Mouse (Mus musculus): Measurements from ENCODE around the gene Hmgb4. TPM values are rescaled to one million over a fixed set of nuclear protein-coding genes. Genes with fewer than 3 reads are reported as not detected.

Hmgb4 gene
- not detected in 2 replicates for polyA plus RNA-seq (2015; fragmentation: Nextera tagmentation; extraction: Ambion mirVana)

GRCm38 (mm10) chr4:128260907-128261560, at the start of gene Hmgb4:
TSS of gene Hmgb4 (minus strand) at chr4:128260957.
- 59% methylated on average over 8 of the region's 8 CpGs for WGBS
- Histone ChIP-seq H3K4me1 (no peaks in the 10 kb centered on the region), H3K4me2 (replicated peaks) (no peak within 1 kb of the TSS), H3K9me3 (replicated peaks) (no peaks in the 10 kb centered on the region), H3K9ac (no peak within 1 kb of the TSS), H3K27me3 (no peaks in the 10 kb centered on the region), H3K4me3 (replicated peaks) (no peak within 1 kb of the TSS), H3K27ac (replicated peaks) (no peak within 1 kb of the TSS), H3K36me3 (no peaks in the 10 kb centered on the region)
- ATAC-seq (ENCODE audit: insufficient number of reproducible peaks, low FRiP score, low TSS enrichment, low read depth), result no peak

- Histone ChIP-seq H3K9me3 (replicated peaks) (no peaks in the 10 kb centered on the region), H3K27me3 (no peaks in the 10 kb centered on the region), H3K27ac (replicated peaks) (no peak overlapping the region), H3K4me1 (no peaks in the 10 kb centered on the region), H3K4me2 (replicated peaks) (no peak overlapping the region), H3K9ac (no peak overlapping the region), H3K4me3 (replicated peaks) (no peak overlapping the region), H3K36me3 (no peaks in the 10 kb centered on the region)
- WGBS, result 91% methylated on average over 8 of the region's 8 CpGs
- no peak for ATAC-seq (ENCODE audit: insufficient number of reproducible peaks, low FRiP score, low TSS enrichment, low read depth)
Observed at GRCm38 (mm10) chr4:128306011-128306410, 45.3 kb upstream of the Hmgb4 start.

- H3K4me1 ChIP-seq, result no peaks in the 10 kb centered on the region
- H3K27ac ChIP-seq (replicated peaks), result no peak overlapping the region
- H3K36me3 ChIP-seq, result no peaks in the 10 kb centered on the region
- H3K9ac ChIP-seq, result no peak overlapping the region
- H3K27me3 ChIP-seq, result no peaks in the 10 kb centered on the region
- H3K9me3 ChIP-seq (replicated peaks), result no peaks in the 10 kb centered on the region
- ATAC-seq (ENCODE audit: insufficient number of reproducible peaks, low FRiP score, low TSS enrichment, low read depth), result no peak
- WGBS, result 79% methylated on average over 8 of the region's 8 CpGs
- no peak overlapping the region for H3K4me3 ChIP-seq (replicated peaks)
- H3K4me2 ChIP-seq (replicated peaks), result no peak overlapping the region
Observed at GRCm38 (mm10) chr4:128304049-128304448, 43.3 kb upstream of the Hmgb4 start.

GRCm38 (mm10) chr4:128288095-128288494, 27.3 kb upstream of the Hmgb4 start:
- Histone ChIP-seq H3K9me3 (replicated peaks) (no peaks in the 10 kb centered on the region), H3K4me3 (replicated peaks) (no peak overlapping the region), H3K27me3 (no peaks in the 10 kb centered on the region), H3K9ac (no peak overlapping the region), H3K36me3 (no peaks in the 10 kb centered on the region), H3K4me2 (replicated peaks) (no peak overlapping the region), H3K27ac (replicated peaks) (no peak overlapping the region), H3K4me1 (no peaks in the 10 kb centered on the region)
- WGBS, result 74% methylated on average over 7 of the region's 7 CpGs
- no peak for ATAC-seq (ENCODE audit: insufficient number of reproducible peaks, low FRiP score, low TSS enrichment, low read depth)

GRCm38 (mm10) chr4:128285009-128285408, 24.3 kb upstream of the Hmgb4 start:
- Histone ChIP-seq H3K4me2 (replicated peaks) (no peak overlapping the region), H3K4me1 (no peaks in the 10 kb centered on the region), H3K9ac (no peak overlapping the region), H3K4me3 (replicated peaks) (no peak overlapping the region), H3K27ac (replicated peaks) (no peak overlapping the region), H3K27me3 (no peaks in the 10 kb centered on the region), H3K36me3 (no peaks in the 10 kb centered on the region), H3K9me3 (replicated peaks) (no peaks in the 10 kb centered on the region)
- WGBS, result 79% methylated on average over 1 of the region's 1 CpGs
- no peak for ATAC-seq (ENCODE audit: insufficient number of reproducible peaks, low FRiP score, low TSS enrichment, low read depth)

GRCm38 (mm10) chr4:128275586-128275985, 14.8 kb upstream of the Hmgb4 start:
- no peaks in the 10 kb centered on the region for H3K36me3 ChIP-seq
- no peak for ATAC-seq (ENCODE audit: insufficient number of reproducible peaks, low FRiP score, low TSS enrichment, low read depth)
- WGBS, result 73% methylated on average over 6 of the region's 6 CpGs

GRCm38 (mm10) chr4:128275116-128275515, 14.4 kb upstream of the Hmgb4 start:
- no peaks in the 10 kb centered on the region for H3K36me3 ChIP-seq
- H3K27me3 ChIP-seq, result no peaks in the 10 kb centered on the region
- H3K9ac ChIP-seq, result no peak overlapping the region
- H3K4me3 ChIP-seq (replicated peaks), result no peak overlapping the region
- H3K27ac ChIP-seq (replicated peaks), result no peak overlapping the region
- H3K9me3 ChIP-seq (replicated peaks), result no peaks in the 10 kb centered on the region
- WGBS, result 76% methylated on average over 5 of the region's 5 CpGs
- ATAC-seq (ENCODE audit: insufficient number of reproducible peaks, low FRiP score, low TSS enrichment, low read depth), result no peak
- H3K4me1 ChIP-seq, result 0 out of 2 replicates have a peak, but pooled peaks cover 8% of the 10 kb centered on the region
- H3K4me2 ChIP-seq (replicated peaks), result no peak overlapping the region

More at GRCm38 (mm10) chr4:128275586-128275985, 14.8 kb upstream of the Hmgb4 start:
- Histone ChIP-seq H3K9ac (no peak overlapping the region), H3K4me1 (0 out of 2 replicates have a peak, but pooled peaks cover 3% of the 10 kb centered on the region), H3K4me2 (replicated peaks) (no peak overlapping the region), H3K4me3 (replicated peaks) (no peak overlapping the region), H3K9me3 (replicated peaks) (no peaks in the 10 kb centered on the region), H3K27ac (replicated peaks) (no peak overlapping the region), H3K27me3 (no peaks in the 10 kb centered on the region)

GRCm38 (mm10) chr4:128273146-128273545, 12.4 kb upstream of the Hmgb4 start:
- no peaks in the 10 kb centered on the region for H3K36me3 ChIP-seq
- no peak for ATAC-seq (ENCODE audit: insufficient number of reproducible peaks, low FRiP score, low TSS enrichment, low read depth)
- H3K9ac ChIP-seq, result no peak overlapping the region
- H3K4me2 ChIP-seq (replicated peaks), result no peak overlapping the region
- 57% methylated on average over 11 of the region's 11 CpGs for WGBS
- no peaks in the 10 kb centered on the region for H3K27me3 ChIP-seq
- no peaks in the 10 kb centered on the region for H3K9me3 ChIP-seq (replicated peaks)
- H3K4me3 ChIP-seq (replicated peaks), result no peak overlapping the region
- no peak overlapping the region for H3K27ac ChIP-seq (replicated peaks)
- H3K4me1 ChIP-seq, result 0 out of 2 replicates have a peak, but pooled peaks cover 17% of the 10 kb centered on the region

GRCm38 (mm10) chr4:128272501-128272900, 11.7 kb upstream of the Hmgb4 start:
- H3K9ac ChIP-seq, result no peak overlapping the region

GRCm38 (mm10) chr4:128270931-128271330, 10.2 kb upstream of the Hmgb4 start:
- no peak overlapping the region for H3K9ac ChIP-seq
- H3K9me3 ChIP-seq (replicated peaks), result no peaks in the 10 kb centered on the region
- no peak overlapping the region for H3K27ac ChIP-seq (replicated peaks)
- no peaks in the 10 kb centered on the region for H3K36me3 ChIP-seq
- no peak overlapping the region for H3K4me3 ChIP-seq (replicated peaks)
- H3K4me2 ChIP-seq (replicated peaks), result no peak overlapping the region
- no peaks in the 10 kb centered on the region for H3K27me3 ChIP-seq
- no peak for ATAC-seq (ENCODE audit: insufficient number of reproducible peaks, low FRiP score, low TSS enrichment, low read depth)
- H3K4me1 ChIP-seq, result 0 out of 2 replicates have a peak, but pooled peaks cover 17% of the 10 kb centered on the region
- 43% methylated on average over 19 of the region's 19 CpGs for WGBS

More at GRCm38 (mm10) chr4:128272501-128272900, 11.7 kb upstream of the Hmgb4 start:
- no peak for ATAC-seq (ENCODE audit: insufficient number of reproducible peaks, low FRiP score, low TSS enrichment, low read depth)
- no peaks in the 10 kb centered on the region for H3K9me3 ChIP-seq (replicated peaks)
- 0 out of 2 replicates have a peak, but pooled peaks cover 17% of the 10 kb centered on the region for H3K4me1 ChIP-seq
- 59% methylated on average over 6 of the region's 6 CpGs for whole genome bisulfite sequencing
- no peaks in the 10 kb centered on the region for H3K27me3 ChIP-seq
- H3K4me3 ChIP-seq (replicated peaks), result no peak overlapping the region
- no peak overlapping the region for H3K4me2 ChIP-seq (replicated peaks)
- H3K36me3 ChIP-seq, result no peaks in the 10 kb centered on the region
- H3K27ac ChIP-seq (replicated peaks), result no peak overlapping the region

GRCm38 (mm10) chr4:128270177-128270576, 9.4 kb upstream of the Hmgb4 start:
- no peak for ATAC-seq (ENCODE audit: insufficient number of reproducible peaks, low FRiP score, low TSS enrichment, low read depth)
- no peak overlapping the region for H3K27ac ChIP-seq (replicated peaks)
- no peak overlapping the region for H3K9ac ChIP-seq
- H3K4me1 ChIP-seq, result 0 out of 2 replicates have a peak, but pooled peaks cover 17% of the 10 kb centered on the region
- no peak overlapping the region for H3K4me3 ChIP-seq (replicated peaks)
- H3K36me3 ChIP-seq, result no peaks in the 10 kb centered on the region
- H3K9me3 ChIP-seq (replicated peaks), result no peaks in the 10 kb centered on the region
- no peaks in the 10 kb centered on the region for H3K27me3 ChIP-seq
- WGBS, result 32% methylated on average over 10 of the region's 10 CpGs
- no peak overlapping the region for H3K4me2 ChIP-seq (replicated peaks)
